Mouse (Mus musculus): ENCODE measurements around the gene Rps12-ps3. TPM values are rescaled to one million over a fixed set of nuclear protein-coding genes. Genes with fewer than 3 reads are reported as not detected.

Gene Rps12-ps3
- 100 to 1,000 TPM; 429 to 483 TPM for polyA plus RNA-seq (2012; fragmentation: generic; extraction: Trizol)

DNA sequence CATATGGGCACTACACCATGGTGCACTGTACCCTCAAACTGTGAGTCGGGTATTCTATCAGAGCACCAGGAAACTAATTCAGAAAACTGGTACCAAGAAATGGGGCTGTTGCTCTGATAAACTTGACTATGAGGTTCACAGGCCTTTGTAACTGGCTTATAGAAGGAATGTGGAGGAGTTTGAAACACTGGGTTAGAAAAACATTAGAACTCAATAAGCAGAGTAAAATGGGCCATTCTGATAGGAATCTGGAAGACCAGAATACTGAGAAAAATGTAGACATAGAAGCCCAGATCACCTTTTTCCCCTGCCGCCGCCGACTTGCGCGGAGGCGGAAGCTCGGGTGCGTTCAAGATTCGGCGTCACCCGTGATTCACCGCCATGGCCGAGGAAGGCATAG is at the start of gene Rps12-ps3:
Rps12-ps3 (plus strand) TSS at position 301 of the 400 bp plus-strand sequence.

DNA sequence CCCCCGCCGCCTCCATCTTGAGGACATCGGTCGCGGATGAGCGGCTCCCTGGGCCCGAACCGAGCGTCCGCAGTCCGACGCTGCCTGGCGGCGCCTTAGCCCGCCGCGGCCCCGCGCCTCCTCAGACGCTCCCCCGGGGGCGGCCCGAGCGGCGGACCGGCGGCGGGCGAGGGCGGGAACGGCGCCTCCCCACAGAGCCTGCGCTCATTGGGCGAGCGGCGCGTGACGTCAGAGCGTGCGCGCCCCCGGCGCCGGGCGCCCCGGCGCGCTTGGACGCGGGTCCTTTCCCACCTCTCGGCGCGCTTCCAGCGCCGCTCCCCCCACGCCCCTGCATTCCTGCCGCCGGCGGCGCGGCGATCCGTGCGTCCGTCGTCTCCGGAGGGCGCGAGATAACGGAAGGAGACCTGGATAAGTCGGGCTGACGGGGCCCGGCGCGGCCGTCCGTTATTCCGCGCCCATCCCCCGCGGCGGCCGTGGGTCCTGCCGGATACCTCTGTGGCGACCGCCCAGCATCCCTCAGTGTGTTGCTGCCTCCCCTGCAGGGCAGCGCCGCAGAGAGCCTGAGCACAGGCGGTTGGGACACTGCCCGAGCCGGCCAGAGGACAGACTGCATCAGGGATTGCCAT is 23.7 kb downstream of the Rps12-ps3 start, which contains the start of gene Pdzd8:
Pdzd8 (minus strand) TSS at position 123 of the 626 bp plus-strand sequence.

Other genes starting within 250 kb of the Rps12-ps3 start
- under 1 TPM; 0.02 TPM for gene Shtn1, start 246.2 kb upstream of the Rps12-ps3 start, polyA plus RNA-seq (2012; fragmentation: generic; extraction: Trizol)
- not detected for gene Vax1, start 152.2 kb upstream of the Rps12-ps3 start, polyA plus RNA-seq (2012; fragmentation: generic; extraction: Trizol)
- gene Kcnk18, start 103.1 kb upstream of the Rps12-ps3 start, polyA plus RNA-seq (2012; fragmentation: generic; extraction: Trizol), result not detected
- gene Slc18a2, start 61.4 kb upstream of the Rps12-ps3 start, polyA plus RNA-seq (2012; fragmentation: generic; extraction: Trizol), result under 1 TPM; 0.01 to 0.09 TPM
- 1 to 10 TPM in 1 of 2 experiments, under 1 TPM in 1; 0.42 to 3.8 TPM for gene Pdzd8, start 23.5 kb downstream of the Rps12-ps3 start, polyA plus RNA-seq (2012; fragmentation: generic; extraction: Trizol)
- gene Emx2, start 136.1 kb downstream of the Rps12-ps3 start, polyA plus RNA-seq (2012; fragmentation: generic; extraction: Trizol), result under 1 TPM; 0.13 to 0.53 TPM

Data from C3H10T1/2 (cell line).